Mouse (Mus musculus): ENCODE measurements around the gene Icam4. TPM values are rescaled to one million over a fixed set of nuclear protein-coding genes. Genes with fewer than 3 reads are reported as not detected.

Icam4 gene
- total and polyA plus RNA-seq, 3 experiments = 193 to 268 (median 260) TPM

- H3K9me3 ChIP-seq (replicated peaks; ENCODE audit: insufficient read depth, low read length) = no peaks in the 10 kb centered on the region
- peaks cover 0 to 17% of the 10 kb centered on the region in 2 experiments; a peak in 2 of 4 replicates for H3K36me3 ChIP-seq (ENCODE audit: control insufficient read depth in 1 of 2, insufficient read depth in 2 of 2, low read length in 2 of 2)
- peak; percentile 99 for DNase-seq (ENCODE audit: low read depth, low spot score)
- H3K27me3 ChIP-seq (ENCODE audit: control insufficient read depth in 1 of 2, insufficient read depth in 2 of 2, low read length in 2 of 2) = no peaks in the 10 kb centered on the region
- peaks cover 14 to 31% of the 10 kb centered on the region in 2 experiments for H3K4me1 ChIP-seq (ENCODE audit: control insufficient read depth in 1 of 2, insufficient read depth in 2 of 2, low read length in 2 of 2)
- H3K9ac ChIP-seq (ENCODE audit: control insufficient read depth, low read depth, low read length, poor library complexity, severe bottlenecking) = peak overlapping the region; percentile 64
- H3K79me2 ChIP-seq (ENCODE audit: control insufficient read depth, insufficient read depth, low read length, poor library complexity) = peaks cover 23% of the 10 kb centered on the region
- H3K4me3 ChIP-seq (ENCODE audit: control insufficient read depth in 1 of 2, insufficient read depth in 1 of 2, low read depth in 2 of 2, low read length in 2 of 2) = peak overlapping the region; percentile 55 to 64
- H3K27ac ChIP-seq (ENCODE audit: control insufficient read depth, low read depth, low read length) = peak overlapping the region; percentile 85
- TF ChIP-seq ZNF384 (IDR thresholded peaks at IDR 0.05; ENCODE audit: low read depth, low read length) (no peak), HCFC1 (IDR thresholded peaks at IDR 0.05; ENCODE audit: low read depth, low read length) (no peak), GATA1 (IDR thresholded peaks at IDR 0.05; ENCODE audit: low read depth, low read length) (peak; percentile 10; the same call in 1 of the 2 replicates)
Observed at GRCm38 (mm10) chr9:21031251-21031895, 2.2 kb downstream of the Icam4 start.

DNA sequence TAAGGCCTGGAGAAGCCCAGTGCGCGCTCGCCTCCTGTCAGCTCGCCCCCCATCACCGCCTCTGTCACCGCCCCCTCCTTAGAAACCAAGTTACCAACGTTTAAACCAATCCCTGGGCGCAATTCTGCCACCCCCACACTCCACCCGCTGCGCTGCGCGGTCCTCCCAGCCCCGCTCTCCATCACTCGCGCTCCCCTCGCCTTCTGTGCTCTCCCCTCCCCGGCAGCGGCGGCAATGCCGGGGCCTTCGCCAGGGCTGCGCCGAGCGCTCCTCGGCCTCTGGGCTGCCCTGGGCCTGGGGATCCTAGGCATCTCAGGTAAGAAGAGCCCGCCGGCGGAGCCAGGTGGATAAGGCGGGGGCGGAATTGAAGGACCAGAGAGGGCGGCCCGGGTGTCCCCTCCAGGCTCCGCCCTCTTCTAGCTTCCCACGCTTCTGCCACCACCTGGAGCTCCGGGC is 2.8 kb downstream of the Icam4 start, which contains the start of gene Icam5:
Gene Icam5 (plus strand): TSS at position 178 of the 456 bp plus-strand sequence.
- H3K27me3 ChIP-seq (ENCODE audit: control insufficient read depth in 1 of 2, insufficient read depth in 2 of 2, low read length in 2 of 2) = no peaks in the 10 kb centered on the region
- H3K9me3 ChIP-seq (replicated peaks; ENCODE audit: insufficient read depth, low read length) = no peaks in the 10 kb centered on the region
- H3K36me3 ChIP-seq (ENCODE audit: control insufficient read depth in 1 of 2, insufficient read depth in 2 of 2, low read length in 2 of 2) = peaks cover 0 to 17% of the 10 kb centered on the region in 2 experiments; a peak in 2 of 4 replicates
- H3K4me1 ChIP-seq (ENCODE audit: control insufficient read depth in 1 of 2, insufficient read depth in 2 of 2, low read length in 2 of 2) = peaks cover 14 to 31% of the 10 kb centered on the region in 2 experiments
- peak within 1 kb of the TSS; percentile 55 to 64 for H3K4me3 ChIP-seq (ENCODE audit: control insufficient read depth in 1 of 2, insufficient read depth in 1 of 2, low read depth in 2 of 2, low read length in 2 of 2)
- peaks cover 23% of the 10 kb centered on the region for H3K79me2 ChIP-seq (ENCODE audit: control insufficient read depth, insufficient read depth, low read length, poor library complexity)
- H3K27ac ChIP-seq (ENCODE audit: control insufficient read depth, low read depth, low read length) = peak within 1 kb of the TSS; percentile 85
- TF ChIP-seq NRF1 (IDR thresholded peaks at IDR 0.05; ENCODE audit: insufficient read depth, low read depth, low read length, poor library complexity, severe bottlenecking) (no peak), MAZ (IDR thresholded peaks at IDR 0.05; ENCODE audit: low read depth, low read length) (no peak), NELFE (IDR thresholded peaks at IDR 0.05; ENCODE audit: low read depth, low read length) (no peak), GABPA (IDR thresholded peaks at IDR 0.05; ENCODE audit: low read depth, low read length) (no peak), HCFC1 (IDR thresholded peaks at IDR 0.05; ENCODE audit: low read depth, low read length) (no peak), USF2 (IDR thresholded peaks at IDR 0.05; ENCODE audit: borderline replicate concordance in 1 of 2, insufficient read depth in 1 of 2, low read depth in 1 of 2, low read length in 2 of 2) (no peak), BHLHE40 (IDR thresholded peaks at IDR 0.05; ENCODE audit: borderline replicate concordance, low read depth, low read length) (no peak), ZKSCAN1 (IDR thresholded peaks at IDR 0.05; ENCODE audit: low read depth, low read length) (no peak), POLR2AphosphoS2 (IDR thresholded peaks at IDR 0.05; ENCODE audit: low read length) (no peak), ELF1 (IDR thresholded peaks at IDR 0.05; ENCODE audit: low read depth, low read length) (no peak), SMC3 (IDR thresholded peaks at IDR 0.05; ENCODE audit: low read depth, low read length) (no peak), GATA1 (IDR thresholded peaks at IDR 0.05; ENCODE audit: low read depth, low read length) (no peak), MAFK (IDR thresholded peaks at IDR 0.05; ENCODE audit: borderline replicate concordance, low read depth, low read length) (no peak), E2F4 (IDR thresholded peaks at IDR 0.05; ENCODE audit: borderline replicate concordance, low read depth, low read length) (no peak), MYB (IDR thresholded peaks at IDR 0.05; ENCODE audit: low read depth, low read length) (no peak), TCF12 (IDR thresholded peaks at IDR 0.05; ENCODE audit: low read depth, low read length) (no peak), MEF2A (IDR thresholded peaks at IDR 0.05; ENCODE audit: extremely low read depth, insufficient replicate concordance, low read depth, low read length, poor library complexity, severe bottlenecking) (no peak), KAT2A (conservative IDR thresholded peaks at IDR 0.05; ENCODE audit: low read depth, low read length) (no peak)
- peak; percentile 96 for DNase-seq (ENCODE audit: low read depth, low spot score)
- H3K9ac ChIP-seq (ENCODE audit: control insufficient read depth, low read depth, low read length, poor library complexity, severe bottlenecking) = peak within 1 kb of the TSS; percentile 64
